Mouse (Mus musculus) small intestine, adult 2 months (tissue): ENCODE results near the gene Nkx1-2.

Source experiments
- CTCF ChIP-seq: fragments of 200-500 bp; IDR thresholded peaks from 2 replicates; pipeline ENCODE4 v1.5.1; 2012; ENCODE audit warnings: low read depth, mild to moderate bottlenecking, control low read depth, inconsistent platforms, low read length, moderate library complexity, mixed read lengths; ENCODE audit not compliant: insufficient replicate concordance, insufficient read length; ENCODE audit errors: extremely low read depth
- POLR2A ChIP-seq: fragments of 200-500 bp; IDR thresholded peaks from 2 replicates; pipeline ENCODE4 v1.6.1; 2012; ENCODE audit warnings: low read depth, mild to moderate bottlenecking, control low read depth, inconsistent platforms, low read length, moderate library complexity

DNA sequence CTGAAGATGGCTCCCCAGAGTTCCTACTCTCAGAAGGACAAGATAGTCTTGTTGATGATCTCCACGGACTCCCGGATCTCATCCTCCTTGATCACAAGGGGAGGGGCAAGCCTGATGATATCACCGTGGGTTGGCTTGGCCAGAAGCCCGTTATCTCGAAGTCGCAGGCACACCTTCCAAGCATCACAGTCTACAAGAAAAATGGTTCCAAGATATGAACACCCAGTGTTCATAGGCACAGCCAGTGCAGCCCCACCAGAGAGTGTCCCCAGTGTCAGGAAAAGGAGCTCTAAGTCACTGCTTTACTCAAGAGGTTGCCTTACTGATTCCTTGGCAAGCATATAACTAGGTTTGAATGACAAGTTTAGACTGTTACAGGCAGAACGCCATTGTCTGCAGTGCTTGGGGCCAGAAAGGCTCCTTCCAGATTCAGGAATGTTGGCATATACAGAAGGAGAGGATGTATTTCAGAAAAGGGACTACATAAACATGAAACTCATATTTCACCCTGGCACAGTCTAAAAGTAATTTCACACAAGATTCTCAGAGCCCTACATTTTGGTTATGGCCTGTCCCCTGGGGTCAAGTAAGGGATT lies 41.2 kb downstream of the Nkx1-2 start:
- TF ChIP-seq POLR2A: no peak
- TF ChIP-seq CTCF: no peak
